Mouse (Mus musculus) ES-E14 (cell line): ENCODE results near the gene Crebzf.

Experiments
- CHD2 ChIP-seq: IDR thresholded peaks from 2 replicates; pipeline ENCODE4 v1.6.1; 2014; ENCODE audit warnings: mild to moderate bottlenecking, low read depth, low read length, inconsistent platforms
- HCFC1 ChIP-seq: IDR thresholded peaks from 2 replicates; pipeline ENCODE4 v1.6.1; 2012; ENCODE audit warnings: low read length, inconsistent platforms, borderline replicate concordance; ENCODE audit not compliant: insufficient read depth
- MAFK ChIP-seq: IDR thresholded peaks from 2 replicates; pipeline ENCODE4 v1.6.1; 2014; ENCODE audit warnings: mild to moderate bottlenecking, low read depth, low read length, inconsistent platforms; ENCODE audit not compliant: insufficient read depth
- ZC3H11A ChIP-seq: IDR thresholded peaks from 2 replicates; pipeline ENCODE4 v1.6.1; 2012; ENCODE audit warnings: low read depth, mild to moderate bottlenecking, inconsistent platforms, low read length, borderline replicate concordance
- ZNF384 ChIP-seq: IDR thresholded peaks from 2 replicates; pipeline ENCODE4 v1.6.1; 2012; ENCODE audit warnings: low read depth, low read length, inconsistent platforms

- no peak for TF ChIP-seq ZC3H11A
- TF ChIP-seq MAFK = no peak
- no peak for TF ChIP-seq HCFC1
- TF ChIP-seq CHD2 = no peak
- no peak for TF ChIP-seq ZNF384
These were observed 31.0 kb downstream of the Crebzf start for GRCm38 (mm10) chr7:90473511-90473910.
